Mouse (Mus musculus): ENCODE measurements around the gene Capn1. TPM values are rescaled to one million over a fixed set of nuclear protein-coding genes. Genes with fewer than 3 reads are reported as not detected.

Capn1 gene
- total and polyA plus RNA-seq, 3 experiments = 42.5 to 75.2 TPM; not detected in 1

DNA sequence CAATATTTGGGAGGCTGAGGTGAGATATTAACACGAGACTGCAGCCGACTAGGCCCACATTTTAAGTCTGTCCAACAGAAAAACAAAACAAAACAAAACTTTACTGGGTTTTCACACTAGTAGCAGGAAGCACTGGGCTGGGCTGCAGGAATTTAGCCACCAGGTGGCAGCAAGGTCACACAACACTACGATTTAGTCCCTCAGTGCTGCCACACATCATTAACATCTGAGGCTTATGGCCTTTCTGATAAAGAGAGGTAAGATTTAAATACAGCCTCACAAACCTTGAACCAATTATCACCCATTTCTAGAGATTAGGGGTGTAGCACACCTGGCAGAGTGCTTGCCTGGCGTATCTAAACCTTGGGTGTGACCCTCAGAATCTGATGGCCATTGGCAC, 50.4 kb downstream of the Capn1 start (continued):
- TF ChIP-seq UBTF (IDR thresholded peaks at IDR 0.05; ENCODE audit: borderline replicate concordance, insufficient read depth, low read depth, low read length) (no peak), ZKSCAN1 (IDR thresholded peaks at IDR 0.05; ENCODE audit: low read depth, low read length) (no peak), CHD2 (IDR thresholded peaks at IDR 0.05; ENCODE audit: low read length) (no peak), ELF1 (IDR thresholded peaks at IDR 0.05; ENCODE audit: low read depth, low read length) (peak; percentile 61), TCF12 (IDR thresholded peaks at IDR 0.05; ENCODE audit: low read depth, low read length) (no peak; the same call in 1 of the 2 replicates), NRF1 (IDR thresholded peaks at IDR 0.05; ENCODE audit: insufficient read depth, low read depth, low read length, poor library complexity, severe bottlenecking) (peak; percentile 8; the same call in 1 of the 2 replicates), TBP (IDR thresholded peaks at IDR 0.05; ENCODE audit: low read depth, low read length) (peak; percentile 50; the same call in 1 of the 2 replicates), GATA1 (IDR thresholded peaks at IDR 0.05; ENCODE audit: low read depth, low read length) (peak; percentile 69), CHD1 (IDR thresholded peaks at IDR 0.05; ENCODE audit: low read depth, low read length) (no peak), SIN3A (IDR thresholded peaks at IDR 0.05; ENCODE audit: low read length) (peak; percentile 84), HCFC1 (IDR thresholded peaks at IDR 0.05; ENCODE audit: low read depth, low read length) (peak; percentile 45; the same call in 1 of the 2 replicates), E2F4 (IDR thresholded peaks at IDR 0.05; ENCODE audit: borderline replicate concordance, low read depth, low read length) (no peak), JUND (IDR thresholded peaks at IDR 0.05; ENCODE audit: low read depth, low read length) (no peak)

DNA sequence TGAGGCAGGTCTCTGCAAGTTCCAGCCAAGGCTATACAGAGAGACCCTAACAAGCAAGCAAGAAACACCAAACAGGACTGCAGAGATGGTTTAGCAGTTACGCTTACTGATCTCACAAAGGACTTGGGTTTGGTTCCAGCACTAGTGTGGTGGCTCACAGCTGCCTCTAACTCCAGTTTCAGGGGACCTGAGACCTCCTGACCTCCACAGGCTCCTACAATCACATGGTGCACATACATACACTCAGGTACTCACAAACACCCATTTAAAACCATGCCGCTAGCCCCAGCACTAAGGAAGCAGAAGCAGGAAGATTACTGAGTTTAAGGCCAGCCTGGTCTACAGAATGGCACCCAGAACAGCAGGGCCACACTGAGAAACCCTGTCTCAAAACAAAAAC, 50.9 kb downstream of the Capn1 start:
- peak overlapping the region; percentile 67 to 88 for H3K4me3 ChIP-seq (ENCODE audit: control insufficient read depth in 1 of 2, insufficient read depth in 1 of 2, low read depth in 2 of 2, low read length in 2 of 2)
- H3K27me3 ChIP-seq (ENCODE audit: control insufficient read depth in 1 of 2, insufficient read depth in 2 of 2, low read length in 2 of 2) = no peaks in the 10 kb centered on the region
- H3K36me3 ChIP-seq (ENCODE audit: control insufficient read depth in 1 of 2, insufficient read depth in 2 of 2, low read length in 2 of 2) = peaks cover 0 to 22% of the 10 kb centered on the region in 2 experiments; a peak in 3 of 4 replicates
- H3K27ac ChIP-seq (ENCODE audit: control insufficient read depth, low read depth, low read length) = peak overlapping the region; percentile 91
- TF ChIP-seq TBP (IDR thresholded peaks at IDR 0.05; ENCODE audit: low read depth, low read length) = no peak
- TF ChIP-seq POLR2AphosphoS5 (IDR thresholded peaks at IDR 0.05; ENCODE audit: borderline replicate concordance, low read depth, low read length) = no peak
- TF ChIP-seq CTCF (IDR thresholded peaks at IDR 0.05 in 2 of 3, conservative IDR thresholded peaks at IDR 0.05 in 1 of 3; ENCODE audit: control insufficient read depth in 1 of 3, insufficient read depth in 1 of 3, low read depth in 2 of 3, low read length in 3 of 3, poor library complexity in 1 of 3, severe bottlenecking in 1 of 3) = no peak
- TF ChIP-seq MYC (IDR thresholded peaks at IDR 0.05; ENCODE audit: low read depth, low read length) = no peak
- no peak for TF ChIP-seq KAT2A (conservative IDR thresholded peaks at IDR 0.05; ENCODE audit: low read depth, low read length)
- TF ChIP-seq CHD2 (IDR thresholded peaks at IDR 0.05; ENCODE audit: low read length) = no peak
- TF ChIP-seq TAL1 (IDR thresholded peaks at IDR 0.05; ENCODE audit: low read length) = no peak
- TF ChIP-seq CHD1 (IDR thresholded peaks at IDR 0.05; ENCODE audit: low read depth, low read length) = no peak
- no peak for TF ChIP-seq ETS1 (IDR thresholded peaks at IDR 0.05; ENCODE audit: low read depth, low read length)
- TF ChIP-seq HCFC1 (IDR thresholded peaks at IDR 0.05; ENCODE audit: low read depth, low read length) = no peak
- no peak for TF ChIP-seq MYB (IDR thresholded peaks at IDR 0.05; ENCODE audit: low read depth, low read length)
- TF ChIP-seq RCOR1 (IDR thresholded peaks at IDR 0.05; ENCODE audit: low read depth, low read length) = no peak
- no peak for TF ChIP-seq E2F4 (IDR thresholded peaks at IDR 0.05; ENCODE audit: borderline replicate concordance, low read depth, low read length)
- TF ChIP-seq ZNF384 (IDR thresholded peaks at IDR 0.05; ENCODE audit: low read depth, low read length) = no peak
- TF ChIP-seq MXI1 (IDR thresholded peaks at IDR 0.05; ENCODE audit: low read depth, low read length) = no peak
- no peak for TF ChIP-seq TCF12 (IDR thresholded peaks at IDR 0.05; ENCODE audit: low read depth, low read length)
- no peak for TF ChIP-seq ELF1 (IDR thresholded peaks at IDR 0.05; ENCODE audit: low read depth, low read length)
- no peak for DNase-seq (ENCODE audit: low read depth, low spot score)
- peak overlapping the region; percentile 77 for H3K9ac ChIP-seq (ENCODE audit: control insufficient read depth, low read depth, low read length, poor library complexity, severe bottlenecking)
- peaks cover 0 to 29% of the 10 kb centered on the region in 2 experiments; a peak in 3 of 4 replicates for H3K4me1 ChIP-seq (ENCODE audit: control insufficient read depth in 1 of 2, insufficient read depth in 2 of 2, low read length in 2 of 2)
- H3K79me2 ChIP-seq (ENCODE audit: control insufficient read depth, insufficient read depth, low read length, poor library complexity) = peaks cover 27% of the 10 kb centered on the region
- H3K9me3 ChIP-seq (replicated peaks; ENCODE audit: insufficient read depth, low read length) = no peaks in the 10 kb centered on the region

All from MEL (cell line).